1 mouse cellular context compared by ENCODE assay signal in the genomic region with DNA sequence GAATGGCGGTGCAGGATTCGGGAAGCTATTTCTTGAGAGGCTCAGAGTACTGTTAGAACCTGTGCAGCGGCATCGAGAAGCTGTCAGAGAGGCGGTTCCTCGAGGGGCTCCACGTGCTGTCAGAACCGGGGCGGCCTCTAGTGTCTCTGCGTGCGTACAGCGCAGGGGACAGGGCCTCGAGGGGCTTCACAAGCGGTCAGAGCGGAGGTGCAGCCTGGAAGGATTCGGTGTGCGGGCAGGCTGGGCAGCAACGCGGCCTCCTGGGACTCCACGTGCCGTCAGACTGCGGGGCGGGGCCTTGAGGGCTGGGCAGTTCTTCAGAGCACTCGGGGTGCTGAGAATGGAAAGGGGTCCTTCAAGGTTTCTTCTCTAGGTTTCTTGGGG.
TF ChIP-seq lines count a peak whose summit lies in the region.

No protein-coding gene starts in this region.

TF ChIP-seq in MEL, 35 proteins besides CTCF, POLR2A, EP300 and RAD21 (continued from another document):
- no peak for TF ChIP-seq E2F4 (IDR thresholded peaks at IDR 0.05; ENCODE audit: borderline replicate concordance, low read depth, low read length)
- peak; percentile 66; the same call in 1 of the 2 replicates for TF ChIP-seq BHLHE40 (IDR thresholded peaks at IDR 0.05; ENCODE audit: borderline replicate concordance, low read depth, low read length)
- TF ChIP-seq NRF1 (IDR thresholded peaks at IDR 0.05; ENCODE audit: insufficient read depth, low read depth, low read length, poor library complexity, severe bottlenecking) = no peak
- TF ChIP-seq MEF2A (IDR thresholded peaks at IDR 0.05; ENCODE audit: extremely low read depth, insufficient replicate concordance, low read depth, low read length, poor library complexity, severe bottlenecking) = no peak
- no peak for TF ChIP-seq CHD1 (IDR thresholded peaks at IDR 0.05; ENCODE audit: low read depth, low read length)
- TF ChIP-seq MXI1 (IDR thresholded peaks at IDR 0.05; ENCODE audit: low read depth, low read length) = peak; percentile 98
- no peak for TF ChIP-seq ZC3H11A (IDR thresholded peaks at IDR 0.05; ENCODE audit: low read depth, low read length)
- no peak; the same call in 1 of the 2 replicates for TF ChIP-seq NELFE (IDR thresholded peaks at IDR 0.05; ENCODE audit: low read depth, low read length)
